Mouse (Mus musculus) natural killer cell, adult 2 months (primary cell): ENCODE measurements around the gene Bmp8a.
A peak's percentile ranks its signal among the peaks of the same experiment; 100 is the strongest.
"Not testable (repeated sequence)": the region's sequence is repeated elsewhere in the genome, so short reads cannot be mapped to it uniquely, and the experiment has no call there.

Experiments used
- DNase-seq, 2 experiments: peaks; one replicate each; pipeline ENCODE4 v3.0.0; 2022; ENCODE audit warnings: low spot score in 2 of 2

The Bmp8a gene

DNA sequence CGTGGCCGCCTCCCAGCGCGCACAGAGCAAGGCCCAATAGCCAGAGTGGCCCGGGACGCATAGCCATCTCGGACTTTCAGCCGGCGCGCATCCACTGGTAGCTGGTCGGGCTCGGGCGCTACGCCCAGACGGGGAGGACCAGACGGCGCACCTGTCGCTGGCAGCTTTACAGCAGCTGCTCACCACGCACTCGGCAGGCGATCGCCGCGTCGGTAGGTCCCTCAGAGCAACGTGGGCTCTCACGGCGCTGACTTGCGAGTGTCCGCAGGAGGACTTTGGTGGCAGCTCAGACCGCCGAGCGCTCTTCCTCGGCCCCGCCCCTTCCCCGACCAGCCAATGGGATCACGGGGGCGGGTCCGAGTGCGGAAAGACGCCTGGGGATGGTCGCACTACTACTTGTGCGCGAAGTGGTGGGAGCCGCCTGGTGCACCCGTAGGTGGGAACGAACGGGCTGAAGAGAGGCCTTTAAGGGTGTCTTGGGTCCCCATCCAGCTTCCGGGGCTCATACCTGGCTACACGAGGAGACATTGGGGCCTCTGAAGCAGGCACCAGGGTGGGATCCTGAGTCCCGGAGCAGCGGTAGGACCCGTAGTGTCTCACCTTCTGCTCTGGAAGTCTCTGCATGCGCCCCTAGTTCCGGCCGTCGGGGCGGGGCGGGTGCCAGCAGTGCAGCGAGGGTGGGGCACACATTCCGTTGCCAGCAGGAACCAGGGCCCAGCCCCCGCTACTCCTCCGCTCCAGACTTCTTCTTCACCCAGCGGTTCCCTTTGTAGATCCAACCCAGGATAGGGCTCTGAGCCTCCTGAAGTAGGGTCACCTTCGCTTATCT, at the start of gene Bmp8a:
Bmp8a (minus strand) TSS at position 611 of the 829 bp plus-strand sequence.
- DNase-seq: peak; percentile 28 to 50

DNA sequence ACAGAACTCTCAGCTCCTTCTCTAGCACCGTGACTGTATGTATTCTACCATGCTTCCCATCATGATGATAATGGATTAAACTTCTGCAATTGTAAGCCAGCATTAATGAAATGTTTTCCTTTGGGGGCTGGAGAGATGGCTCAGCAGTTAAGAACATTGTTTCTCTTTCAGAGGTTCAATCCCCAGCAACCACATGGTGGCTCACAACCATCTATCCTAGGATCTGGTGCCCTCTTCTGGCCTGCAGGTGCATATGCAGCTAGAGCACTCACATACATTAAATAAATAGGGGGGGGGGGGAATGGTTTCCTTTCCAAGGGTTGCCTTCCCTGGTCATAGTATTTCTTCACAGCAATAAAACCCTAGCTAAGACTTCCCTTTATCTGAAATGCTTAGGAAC, 49.1 kb upstream of the Bmp8a start:
- DNase-seq: peak in 1 of 2 experiments; percentile 25

GRCm38 (mm10) chr4:123385028-123385427, 42.0 kb upstream of the Bmp8a start:
- no peak for DNase-seq

DNA sequence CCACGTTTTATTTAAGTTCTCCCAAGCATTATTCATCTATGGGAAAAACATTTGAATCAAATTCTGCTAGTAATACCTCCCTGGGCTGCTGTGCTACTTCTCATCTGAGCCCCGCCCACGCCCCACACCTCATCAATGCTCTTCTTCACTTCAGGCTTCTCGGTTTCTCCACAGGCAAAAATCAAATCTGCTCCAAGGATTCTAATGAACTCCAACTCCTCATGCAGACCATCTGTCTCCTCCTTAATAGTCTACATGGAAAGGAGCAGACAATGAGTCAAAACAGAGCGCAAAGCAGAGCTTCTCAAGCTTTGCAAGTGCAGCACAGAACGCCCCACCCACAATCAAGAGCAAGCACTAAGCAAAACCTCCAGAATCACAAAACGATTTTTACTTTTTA, 40.1 kb upstream of the Bmp8a start:
- no peak for DNase-seq

GRCm38 (mm10) chr4:123382051-123382450, 39.0 kb upstream of the Bmp8a start:
- DNase-seq: no peak

- no peak for DNase-seq
Measured at GRCm38 (mm10) chr4:123381598-123381997, 38.5 kb upstream of the Bmp8a start.

- DNase-seq: no peak
Measured at GRCm38 (mm10) chr4:123376031-123376430, 33.0 kb upstream of the Bmp8a start.

GRCm38 (mm10) chr4:123374316-123375008, 31.4 kb upstream of the Bmp8a start:
- no peak for DNase-seq

GRCm38 (mm10) chr4:123363555-123363954, 20.5 kb upstream of the Bmp8a start:
- DNase-seq: no peak

DNA sequence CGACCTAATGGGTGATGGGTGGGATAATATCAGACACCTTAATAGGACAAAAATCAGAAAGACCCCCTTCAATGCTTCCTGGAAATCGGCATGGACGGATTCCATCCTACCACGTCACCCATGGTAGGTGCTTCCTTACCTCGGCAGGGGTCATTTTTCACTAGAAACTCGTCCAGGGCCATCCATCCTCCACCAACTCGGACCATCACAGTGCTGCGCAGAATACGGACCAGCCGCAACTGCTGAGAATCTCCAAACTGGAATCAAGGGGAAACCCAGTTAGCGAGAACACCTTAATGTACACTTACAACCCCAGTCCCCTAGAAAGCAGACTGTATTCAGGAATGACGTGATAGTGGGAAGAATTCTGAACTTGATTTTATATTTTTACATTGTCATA, 17.7 kb upstream of the Bmp8a start:
- DNase-seq: no peak

- DNase-seq: no peak
Measured at GRCm38 (mm10) chr4:123358613-123359012, 15.6 kb upstream of the Bmp8a start.

GRCm38 (mm10) chr4:123355941-123356340, 12.9 kb upstream of the Bmp8a start:
- no peak for DNase-seq

DNA sequence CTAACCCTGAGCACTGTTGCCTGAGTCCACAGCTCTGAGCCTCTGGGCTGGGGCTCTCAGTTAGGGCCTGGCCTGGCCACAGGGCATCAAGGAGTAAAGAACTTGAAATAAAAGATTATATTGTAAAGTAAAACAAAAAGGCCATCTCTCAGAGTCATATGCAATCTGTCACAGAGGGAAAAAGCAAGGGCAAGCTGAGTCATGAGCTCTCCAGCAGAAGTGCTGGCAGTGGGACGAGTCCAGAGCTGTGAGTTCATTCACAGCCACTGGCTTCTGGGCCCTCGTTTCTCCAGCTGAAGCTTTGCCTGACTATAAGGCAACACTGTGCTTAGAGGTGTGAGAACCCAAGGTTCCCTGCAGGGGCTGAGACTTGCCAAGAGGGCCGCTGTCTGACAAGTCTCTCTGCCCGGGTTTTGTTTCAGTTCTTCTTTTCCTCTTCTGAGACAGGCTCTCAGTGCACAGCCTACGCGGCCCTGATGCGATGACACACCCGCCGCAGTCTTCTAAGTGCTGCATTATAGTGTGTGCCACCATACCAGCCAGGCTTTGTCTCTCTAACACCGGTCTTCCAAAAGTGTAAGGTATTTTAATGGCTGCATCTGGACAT, 10.3 kb upstream of the Bmp8a start:
- DNase-seq: peak in 1 of 2 experiments; percentile 11

- DNase-seq: no peak
Measured at GRCm38 (mm10) chr4:123343471-123343789, 378 bp upstream of the Bmp8a start.

GRCm38 (mm10) chr4:123342091-123342641, 886 bp downstream of the Bmp8a start:
- peak; percentile 10 to 14 for DNase-seq

DNA sequence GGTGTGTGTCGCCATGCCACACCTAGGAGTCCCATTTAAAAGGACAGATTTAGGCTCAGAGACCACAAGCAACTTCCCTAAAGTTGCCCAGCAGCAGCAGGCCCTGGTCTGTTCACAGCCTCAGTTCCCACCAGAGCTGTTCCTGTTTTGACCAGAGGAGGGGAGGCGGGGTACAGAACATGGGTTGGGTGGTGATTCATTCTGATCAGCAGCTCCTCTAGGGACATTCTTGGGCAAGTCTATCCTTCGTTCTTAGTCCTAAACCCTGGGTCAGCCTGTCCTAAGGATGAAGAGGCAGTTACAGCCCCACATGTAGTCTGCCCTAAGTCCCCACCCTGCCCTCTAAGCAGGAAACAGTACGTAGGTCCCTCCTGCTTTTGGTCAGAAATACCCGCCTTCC, 2.8 kb downstream of the Bmp8a start:
- no peak for DNase-seq

DNA sequence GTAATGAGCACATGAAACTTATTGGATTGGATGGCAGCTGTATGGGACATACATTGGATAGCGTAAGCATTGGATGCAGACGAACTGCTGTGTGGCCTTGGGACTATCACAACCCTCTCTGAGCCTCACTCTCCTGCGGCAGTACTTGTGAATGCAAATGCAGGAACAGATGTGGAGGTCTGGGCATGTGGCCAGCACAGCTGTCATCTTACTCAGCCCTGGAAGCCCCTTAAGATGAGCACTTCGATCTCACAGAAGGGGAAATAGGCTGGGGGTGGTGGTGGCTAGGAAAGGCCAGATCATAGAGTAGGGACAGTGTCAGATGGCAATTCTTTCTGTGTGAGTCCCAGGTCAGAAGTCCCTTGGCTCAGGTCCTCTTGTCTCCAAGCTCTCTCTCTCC, 5.4 kb downstream of the Bmp8a start:
- DNase-seq: no peak

DNA sequence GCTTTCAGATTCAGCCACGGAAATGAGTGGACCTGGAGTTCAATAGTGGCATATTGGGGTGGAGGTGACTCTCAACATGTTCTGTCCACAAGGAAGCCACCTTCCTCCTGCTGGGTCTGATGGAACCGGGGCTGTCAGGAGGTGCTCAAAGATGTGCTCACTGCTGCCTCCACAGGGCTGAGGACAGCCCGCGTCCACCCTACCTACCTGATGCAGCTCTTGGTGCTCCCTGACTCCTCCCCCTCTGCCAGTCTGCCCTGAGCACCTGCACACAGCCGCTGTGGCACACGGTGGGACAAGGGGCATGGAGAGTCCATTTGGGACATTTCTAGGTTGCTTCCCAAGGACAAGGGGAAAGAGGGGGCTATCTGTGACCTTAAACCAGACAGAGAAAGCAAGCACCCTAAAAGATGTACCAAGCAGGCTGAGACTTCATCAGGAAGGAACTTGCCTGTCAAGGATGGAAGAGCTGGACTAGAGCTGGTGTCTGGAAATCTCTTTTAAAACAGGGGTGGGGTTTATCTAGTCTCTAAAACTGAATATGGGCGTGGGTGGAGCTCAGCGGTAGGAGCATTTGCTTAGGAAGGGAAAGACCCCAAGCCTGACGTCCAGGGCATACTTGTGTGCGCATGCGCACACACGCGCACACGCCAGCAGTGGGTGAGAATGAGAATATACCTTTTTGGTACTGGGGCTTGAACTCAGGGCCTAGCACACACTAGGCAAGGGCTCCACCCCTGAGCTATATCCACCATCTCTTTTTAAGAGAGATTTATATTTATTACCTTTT, 7.1 kb downstream of the Bmp8a start:
- DNase-seq: no peak

- not testable (repeated sequence) for DNase-seq
Measured at GRCm38 (mm10) chr4:123335244-123335643, 7.8 kb downstream of the Bmp8a start.

GRCm38 (mm10) chr4:123334177-123334576, 8.9 kb downstream of the Bmp8a start:
- DNase-seq: no peak

DNA sequence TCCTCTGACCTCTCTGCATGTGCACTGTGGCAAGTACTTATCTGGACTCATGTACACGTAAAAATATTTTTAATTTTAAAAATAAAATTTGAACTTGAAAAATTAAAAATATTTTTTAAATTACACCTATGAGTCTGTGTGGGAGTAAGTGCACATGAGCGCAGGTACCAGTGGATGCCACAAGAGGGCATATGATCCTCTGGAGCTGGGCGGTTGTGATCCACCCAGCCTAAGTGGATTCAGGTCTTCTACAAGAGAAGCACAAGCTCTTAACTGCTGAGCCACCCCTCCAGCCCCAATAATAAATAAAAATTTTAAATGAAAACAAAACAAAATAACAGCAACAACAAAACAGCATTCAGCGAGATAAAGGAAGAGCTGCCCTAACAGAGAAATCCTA, 9.9 kb downstream of the Bmp8a start:
- no peak for DNase-seq

DNA sequence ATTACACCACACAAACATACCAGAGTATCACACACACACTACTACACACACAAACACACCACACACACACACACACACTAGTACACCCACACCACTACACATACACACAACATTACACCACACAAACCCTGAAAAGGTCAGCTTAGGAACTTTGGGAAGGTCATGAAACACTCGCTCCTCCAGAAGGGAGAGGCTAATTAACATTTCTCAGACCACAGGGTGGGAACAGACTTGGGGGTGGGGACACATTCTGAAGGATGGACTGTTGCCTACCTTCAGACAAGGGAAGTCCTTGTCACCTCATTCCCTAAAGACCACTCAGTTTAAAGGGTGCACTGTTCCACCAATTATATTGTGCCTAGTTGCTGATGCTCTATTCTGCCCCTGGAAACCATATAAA, 11.1 kb downstream of the Bmp8a start:
- DNase-seq: not testable (repeated sequence)
